Mouse (Mus musculus): ENCODE measurements around the gene Lmod3. TPM values are rescaled to one million over a fixed set of nuclear protein-coding genes. Genes with fewer than 3 reads are reported as not detected.

Lmod3 gene
- polyA plus RNA-seq, 2 experiments: not detected

- DNase-seq (ENCODE audit: low read depth in 3 of 3, low spot score in 3 of 3) (no peak), ATAC-seq (ENCODE audit: insufficient read depth) (peak; percentile 68; the same call in 1 of the 2 replicates)
- Histone ChIP-seq H3K4me1 (replicated peaks; ENCODE audit: control insufficient read depth in 2 of 2, insufficient read depth in 2 of 2, low read length in 1 of 2) (peaks cover 10 to 29% of the 10 kb centered on the region in 2 experiments), H3K9ac (replicated peaks) (no peak overlapping the region), H3K27ac (no peak overlapping the region), H3K4me3 (ENCODE audit: insufficient read depth in 1 of 2, low read depth in 2 of 2, low read length in 2 of 2) (no peak overlapping the region), H3K36me3 (replicated peaks; ENCODE audit: control insufficient read depth, insufficient read depth, low read depth) (no peaks in the 10 kb centered on the region; the same call in 1 of the 2 replicates), H3K9me3 (ENCODE audit: control insufficient read depth, low read length) (no peaks in the 10 kb centered on the region), H3K27me3 (ENCODE audit: control insufficient read depth, insufficient read depth, low read length) (no peaks in the 10 kb centered on the region), H3K4me2 (ENCODE audit: low read depth) (peak overlapping the region; percentile 44; the same call in 1 of the 2 replicates)
- TF ChIP-seq EP300 (IDR thresholded peaks at IDR 0.05; ENCODE audit: low read depth) (no peak), CTCF (IDR thresholded peaks at IDR 0.05; ENCODE audit: low read depth) (no peak)
- 22% methylated on average over 6 of the region's 6 CpGs for WGBS (ENCODE audit: insufficient replicate concordance)
Observed at GRCm38 (mm10) chr6:97222321-97222720, 30.2 kb downstream of the Lmod3 start.

GRCm38 (mm10) chr6:97221205-97222025, 31.1 kb downstream of the Lmod3 start:
- ATAC-seq (ENCODE audit: insufficient read depth) (no peak), DNase-seq (ENCODE audit: low read depth in 3 of 3, low spot score in 3 of 3) (no peak)
- TF ChIP-seq EP300 (IDR thresholded peaks at IDR 0.05; ENCODE audit: low read depth) (no peak), CTCF (IDR thresholded peaks at IDR 0.05; ENCODE audit: low read depth) (no peak)
- no peak overlapping the region for H3K9ac ChIP-seq (replicated peaks)
- no peaks in the 10 kb centered on the region for H3K9me3 ChIP-seq (ENCODE audit: control insufficient read depth, low read length)
- no peaks in the 10 kb centered on the region for H3K27me3 ChIP-seq (ENCODE audit: control insufficient read depth, insufficient read depth, low read length)
- WGBS (ENCODE audit: insufficient replicate concordance): 46% methylated on average over 15 of the region's 15 CpGs
- peaks cover 10 to 30% of the 10 kb centered on the region in 2 experiments for H3K4me1 ChIP-seq (replicated peaks; ENCODE audit: control insufficient read depth in 2 of 2, insufficient read depth in 2 of 2, low read length in 1 of 2)
- H3K4me2 ChIP-seq (ENCODE audit: low read depth): no peak overlapping the region
- no peak overlapping the region for H3K4me3 ChIP-seq (ENCODE audit: insufficient read depth in 1 of 2, low read depth in 2 of 2, low read length in 2 of 2)
- H3K27ac ChIP-seq: no peak overlapping the region
- H3K36me3 ChIP-seq (replicated peaks; ENCODE audit: control insufficient read depth, insufficient read depth, low read depth): no peaks in the 10 kb centered on the region; the same call in 1 of the 2 replicates

- H3K9ac ChIP-seq (replicated peaks): no peak overlapping the region
- no peaks in the 10 kb centered on the region for H3K9me3 ChIP-seq (ENCODE audit: control insufficient read depth, low read length)
- DNase-seq (ENCODE audit: low read depth in 3 of 3, low spot score in 3 of 3) (no peak), ATAC-seq (ENCODE audit: insufficient read depth) (no peak)
- H3K27ac ChIP-seq: no peak overlapping the region
- no peak overlapping the region for H3K4me2 ChIP-seq (ENCODE audit: low read depth)
- TF ChIP-seq CTCF (IDR thresholded peaks at IDR 0.05; ENCODE audit: low read depth) (no peak), EP300 (IDR thresholded peaks at IDR 0.05; ENCODE audit: low read depth) (no peak)
- H3K36me3 ChIP-seq (replicated peaks; ENCODE audit: control insufficient read depth, insufficient read depth, low read depth): no peaks in the 10 kb centered on the region; the same call in 1 of the 2 replicates
- peaks cover 10 to 28% of the 10 kb centered on the region in 2 experiments for H3K4me1 ChIP-seq (replicated peaks; ENCODE audit: control insufficient read depth in 2 of 2, insufficient read depth in 2 of 2, low read length in 1 of 2)
- H3K4me3 ChIP-seq (ENCODE audit: insufficient read depth in 1 of 2, low read depth in 2 of 2, low read length in 2 of 2): no peak overlapping the region
- H3K27me3 ChIP-seq (ENCODE audit: control insufficient read depth, insufficient read depth, low read length): no peaks in the 10 kb centered on the region
- 81% methylated on average over 2 of the region's 5 CpGs for WGBS (ENCODE audit: insufficient replicate concordance)
Observed at GRCm38 (mm10) chr6:97220672-97221071, 31.9 kb downstream of the Lmod3 start.

- Histone ChIP-seq H3K4me1 (replicated peaks; ENCODE audit: control insufficient read depth in 2 of 2, insufficient read depth in 2 of 2, low read length in 1 of 2) (peaks cover 14 to 35% of the 10 kb centered on the region in 2 experiments), H3K27ac (no peak overlapping the region), H3K9ac (replicated peaks) (no peak overlapping the region), H3K27me3 (ENCODE audit: control insufficient read depth, insufficient read depth, low read length) (no peaks in the 10 kb centered on the region), H3K9me3 (ENCODE audit: control insufficient read depth, low read length) (no peaks in the 10 kb centered on the region), H3K36me3 (replicated peaks; ENCODE audit: control insufficient read depth, insufficient read depth, low read depth) (peaks cover 5% of the 10 kb centered on the region; the same call in 1 of the 2 replicates), H3K4me2 (ENCODE audit: low read depth) (no peak overlapping the region), H3K4me3 (ENCODE audit: insufficient read depth in 1 of 2, low read depth in 2 of 2, low read length in 2 of 2) (no peak overlapping the region)
- TF ChIP-seq CTCF (IDR thresholded peaks at IDR 0.05; ENCODE audit: low read depth) (no peak), EP300 (IDR thresholded peaks at IDR 0.05; ENCODE audit: low read depth) (no peak)
- WGBS (ENCODE audit: insufficient replicate concordance): 78% methylated on average over 4 of the region's 4 CpGs
- no peak for ATAC-seq (ENCODE audit: insufficient read depth)
- no peak for DNase-seq (ENCODE audit: low read depth in 3 of 3, low spot score in 3 of 3)
Observed at GRCm38 (mm10) chr6:97216154-97216821, 36.3 kb downstream of the Lmod3 start.

GRCm38 (mm10) chr6:97211981-97212380, 40.6 kb downstream of the Lmod3 start:
- Histone ChIP-seq H3K9ac (replicated peaks) (peak overlapping the region; percentile 94), H3K4me1 (replicated peaks; ENCODE audit: control insufficient read depth in 2 of 2, insufficient read depth in 2 of 2, low read length in 1 of 2) (peaks cover 21 to 39% of the 10 kb centered on the region in 2 experiments), H3K4me2 (ENCODE audit: low read depth) (peak overlapping the region; percentile 96), H3K27me3 (ENCODE audit: control insufficient read depth, insufficient read depth, low read length) (no peaks in the 10 kb centered on the region), H3K27ac (peak overlapping the region; percentile 49), H3K9me3 (ENCODE audit: control insufficient read depth, low read length) (no peaks in the 10 kb centered on the region), H3K36me3 (replicated peaks; ENCODE audit: control insufficient read depth, insufficient read depth, low read depth) (peaks cover 5% of the 10 kb centered on the region; the same call in 1 of the 2 replicates), H3K4me3 (ENCODE audit: insufficient read depth in 1 of 2, low read depth in 2 of 2, low read length in 2 of 2) (peak overlapping the region; percentile 67 to 90)
- DNase-seq (ENCODE audit: low read depth in 3 of 3, low spot score in 3 of 3): no peak
- 18% methylated on average over 12 of the region's 12 CpGs for WGBS (ENCODE audit: insufficient replicate concordance)
- TF ChIP-seq CTCF (IDR thresholded peaks at IDR 0.05; ENCODE audit: low read depth) (no peak), EP300 (IDR thresholded peaks at IDR 0.05; ENCODE audit: low read depth) (no peak)
- peak; percentile 29; the same call in 1 of the 2 replicates for ATAC-seq (ENCODE audit: insufficient read depth)

Measured in liver, embryonic 14.5 days (tissue).